Mouse (Mus musculus): ENCODE results near the gene Npb. TPM values are rescaled to one million over a fixed set of nuclear protein-coding genes. Genes with fewer than 3 reads are reported as not detected.

Gene Npb
- total and polyA plus RNA-seq, 3 experiments: not detected

DNA sequence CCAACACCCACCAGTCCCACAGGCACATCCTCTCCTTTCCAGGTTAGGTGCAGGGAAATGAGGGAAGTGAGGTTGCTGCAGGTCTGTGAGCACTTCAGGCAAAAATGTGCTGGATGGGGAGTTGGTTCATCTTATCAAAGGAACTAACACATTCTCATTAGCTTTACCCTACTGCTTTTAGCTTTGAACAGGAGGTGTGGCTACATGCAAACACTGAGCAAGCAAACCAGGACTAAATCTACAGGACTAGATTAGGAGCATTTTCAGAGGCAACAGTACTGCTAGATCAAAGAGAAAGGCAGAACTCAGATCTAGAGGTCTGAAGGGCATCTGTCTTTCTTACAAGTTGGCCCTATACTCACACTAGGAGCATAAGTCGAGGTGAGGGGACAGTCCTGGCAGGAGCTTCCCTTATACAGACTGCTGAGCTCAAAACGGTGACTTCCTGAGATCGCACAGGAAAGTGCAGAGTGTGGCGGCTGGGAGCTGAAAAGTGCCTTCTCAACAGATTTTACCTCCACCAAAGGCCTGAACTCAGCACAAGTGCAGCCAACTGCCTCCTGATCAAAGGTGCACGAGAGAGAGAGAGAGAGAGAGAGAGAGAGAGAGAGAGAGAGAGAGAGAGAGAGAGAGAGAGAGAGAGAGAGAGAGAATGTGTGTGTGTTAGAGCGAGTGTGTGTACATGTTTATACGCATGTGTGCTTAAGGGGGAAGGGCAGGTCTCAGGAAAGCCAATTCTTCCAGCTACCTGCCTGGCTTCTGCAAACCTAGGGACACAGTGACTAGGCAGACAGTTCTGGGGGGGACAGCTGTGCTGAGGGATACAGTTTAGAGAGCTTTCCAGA is 22.8 kb downstream of the Npb start:
- 25% methylated on average over 7 of the region's 7 CpGs for WGBS
- Histone ChIP-seq H3K4me3 (no peak overlapping the region), H3K9ac (ENCODE audit: low read depth, low read length) (0 out of 2 replicates have a peak overlapping the region, but pooled peaks have one; percentile 5), H3K4me1 (ENCODE audit: control insufficient read depth, insufficient read depth, low read length) (peaks cover 22% of the 10 kb centered on the region), H3K27ac (peak overlapping the region; percentile 69), H3K36me3 (ENCODE audit: control insufficient read depth, insufficient read depth, low read length) (no peaks in the 10 kb centered on the region), H3K79me2 (replicated peaks; ENCODE audit: control insufficient read depth, insufficient read depth, low read length) (peaks cover 4% of the 10 kb centered on the region; the same call in 1 of the 2 replicates), H3K27me3 (ENCODE audit: control insufficient read depth, insufficient read depth, low read length) (no peaks in the 10 kb centered on the region)
- TF ChIP-seq POLR2A (IDR thresholded peaks at IDR 0.05; ENCODE audit: insufficient read depth, low read depth, low read length): no peak
- no peak for TF ChIP-seq EP300 (IDR thresholded peaks at IDR 0.05; ENCODE audit: insufficient read depth, low read depth, low read length)
- no peak for TF ChIP-seq CTCF (IDR thresholded peaks at IDR 0.05)
- intact Hi-C loops (cut with DNase I): loop anchor here (5.0 kb wide), 1 partner anchor 41 kb away; the partner anchor contains the start of gene Aspscr1
- no peak for DNase-seq

GRCm38 (mm10) chr11:120631726-120632448 is 23.6 kb downstream of the Npb start:
- TF ChIP-seq CTCF (IDR thresholded peaks at IDR 0.05): no peak
- TF ChIP-seq POLR2A (IDR thresholded peaks at IDR 0.05; ENCODE audit: insufficient read depth, low read depth, low read length): no peak
- no peak for TF ChIP-seq EP300 (IDR thresholded peaks at IDR 0.05; ENCODE audit: insufficient read depth, low read depth, low read length)
- Histone ChIP-seq H3K4me3 (peak overlapping the region; percentile 89), H3K36me3 (ENCODE audit: control insufficient read depth, insufficient read depth, low read length) (no peaks in the 10 kb centered on the region), H3K27me3 (ENCODE audit: control insufficient read depth, insufficient read depth, low read length) (no peaks in the 10 kb centered on the region), H3K27ac (peak overlapping the region; percentile 95), H3K9ac (ENCODE audit: low read depth, low read length) (peak overlapping the region; percentile 85), H3K4me1 (ENCODE audit: control insufficient read depth, insufficient read depth, low read length) (peaks cover 22% of the 10 kb centered on the region), H3K79me2 (replicated peaks; ENCODE audit: control insufficient read depth, insufficient read depth, low read length) (0 out of 2 replicates have a peak, but pooled peaks cover 2% of the 10 kb centered on the region)
- intact Hi-C loops (cut with DNase I): loop anchor here (5.0 kb wide), 1 partner anchor 40 kb away; the partner anchor contains the start of gene Aspscr1
- DNase-seq: peak in 1 of 2 experiments; percentile 2
- WGBS: 63% methylated on average over 4 of the region's 4 CpGs

DNA sequence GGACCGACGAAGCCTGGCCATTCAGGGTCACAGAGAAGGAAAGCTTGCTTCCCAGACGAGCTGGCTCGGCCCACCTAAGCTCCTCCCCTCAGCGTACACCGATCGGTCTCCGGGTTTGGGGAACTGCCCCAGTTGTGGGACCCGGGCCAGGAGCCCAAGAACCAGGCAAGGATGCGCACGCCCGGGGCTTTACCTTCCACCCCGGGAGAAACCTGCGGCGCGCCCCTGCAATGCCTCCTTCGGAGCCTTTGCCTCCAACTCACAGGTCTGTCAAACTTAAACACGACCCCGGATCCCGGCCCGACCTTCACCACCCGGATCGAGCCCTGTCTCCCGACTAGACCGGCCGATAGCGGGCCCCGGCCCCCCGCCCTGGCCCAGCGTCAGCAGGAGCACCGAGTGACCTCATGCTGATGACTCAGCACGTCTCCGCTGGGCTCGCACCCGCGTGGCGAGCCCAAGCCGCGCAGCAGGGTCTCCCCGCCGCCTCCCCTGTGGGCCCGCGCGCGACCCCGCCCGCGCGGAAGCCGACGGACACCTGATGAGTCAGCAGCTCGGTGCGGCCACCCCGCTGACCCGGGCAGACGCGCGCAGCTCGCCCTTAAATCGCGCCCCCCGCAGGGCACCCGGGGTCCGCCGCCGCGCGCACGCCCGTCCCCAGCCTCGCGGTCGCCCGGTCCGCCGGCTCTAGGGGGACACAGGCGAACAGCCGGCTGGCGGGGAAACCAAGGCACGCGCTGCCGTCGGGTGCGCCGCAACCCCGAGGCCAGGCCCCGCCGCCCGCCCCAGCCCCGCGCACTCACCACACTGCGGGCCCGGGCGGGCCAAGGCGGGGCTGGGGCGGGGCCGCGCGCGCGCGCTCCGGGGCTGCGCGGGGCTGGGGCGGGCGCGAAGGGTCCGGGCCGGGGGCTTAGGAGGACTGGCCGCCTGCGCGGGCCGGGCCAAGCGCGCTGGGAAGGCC is 24.6 kb downstream of the Npb start:
- Histone ChIP-seq H3K9ac (ENCODE audit: low read depth, low read length) (peak overlapping the region; percentile 85), H3K27ac (peak overlapping the region; percentile 95), H3K4me1 (ENCODE audit: control insufficient read depth, insufficient read depth, low read length) (peaks cover 22% of the 10 kb centered on the region), H3K36me3 (ENCODE audit: control insufficient read depth, insufficient read depth, low read length) (no peaks in the 10 kb centered on the region), H3K4me3 (peak overlapping the region; percentile 89), H3K27me3 (ENCODE audit: control insufficient read depth, insufficient read depth, low read length) (no peaks in the 10 kb centered on the region), H3K79me2 (replicated peaks; ENCODE audit: control insufficient read depth, insufficient read depth, low read length) (0 out of 2 replicates have a peak, but pooled peaks cover 2% of the 10 kb centered on the region)
- DNase-seq: peak; percentile 81 to 86
- TF ChIP-seq EP300 (IDR thresholded peaks at IDR 0.05; ENCODE audit: insufficient read depth, low read depth, low read length) (no peak), CTCF (IDR thresholded peaks at IDR 0.05) (peak; percentile 30; the same call in 1 of the 2 replicates), POLR2A (IDR thresholded peaks at IDR 0.05; ENCODE audit: insufficient read depth, low read depth, low read length) (no peak)
- under 1% methylated on average over 115 of the region's 116 CpGs for WGBS
- intact Hi-C loops (cut with DNase I): loop anchor here (5.0 kb wide), 1 partner anchor 39 kb away; the partner anchor contains the start of gene Aspscr1

DNA sequence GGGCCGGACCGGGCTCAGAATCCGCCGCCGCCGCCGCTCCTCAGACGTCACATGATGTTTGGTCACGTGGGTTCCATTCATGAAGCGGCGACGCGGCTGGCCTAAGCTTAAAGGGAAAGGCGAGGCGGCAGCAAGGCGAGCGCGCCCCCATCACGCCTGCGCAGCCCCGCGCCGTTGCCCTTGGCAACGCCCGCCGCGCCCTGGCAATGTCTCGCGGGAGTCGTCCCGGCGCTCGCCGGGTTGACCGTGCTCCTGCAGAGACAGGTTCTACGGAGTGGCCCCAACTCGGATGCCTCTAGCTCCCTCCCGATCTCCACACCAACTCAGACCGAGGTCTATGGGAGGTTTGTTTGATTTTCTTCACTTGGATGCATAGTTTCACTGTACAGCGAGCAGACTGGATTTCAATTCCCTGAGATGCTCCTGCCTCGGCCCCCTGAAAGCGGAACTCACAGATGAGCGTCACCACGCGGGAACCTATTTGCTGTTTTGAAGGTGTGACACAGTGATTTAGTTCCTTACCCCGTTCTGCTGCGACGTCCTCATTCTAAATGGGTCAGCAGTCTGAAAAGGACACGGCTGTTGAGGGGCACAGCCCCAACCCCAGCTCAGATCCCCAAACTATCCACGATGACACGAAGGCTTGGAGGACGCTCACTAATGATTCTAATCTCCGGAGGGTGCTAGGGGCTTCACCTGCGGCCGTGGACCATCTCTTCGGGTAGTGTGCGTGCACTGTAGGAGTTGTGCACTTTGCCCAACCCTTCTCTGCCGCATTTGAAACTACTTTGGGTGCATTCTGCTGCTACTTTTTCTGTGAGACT is 25.5 kb downstream of the Npb start, which contains the start of gene Mafg:
Mafg (minus strand) TSS at position 81 of the 824 bp plus-strand sequence.
- Histone ChIP-seq H3K4me1 (ENCODE audit: control insufficient read depth, insufficient read depth, low read length) (peaks cover 22% of the 10 kb centered on the region), H3K36me3 (ENCODE audit: control insufficient read depth, insufficient read depth, low read length) (no peaks in the 10 kb centered on the region), H3K9ac (ENCODE audit: low read depth, low read length) (peak within 1 kb of the TSS; percentile 85), H3K4me3 (peak within 1 kb of the TSS; percentile 89), H3K27me3 (ENCODE audit: control insufficient read depth, insufficient read depth, low read length) (no peaks in the 10 kb centered on the region), H3K27ac (peak within 1 kb of the TSS; percentile 95), H3K79me2 (replicated peaks; ENCODE audit: control insufficient read depth, insufficient read depth, low read length) (0 out of 2 replicates have a peak, but pooled peaks cover 2% of the 10 kb centered on the region)
- intact Hi-C loops (cut with DNase I): loop anchor here (5.0 kb wide), 1 partner anchor 39 kb away; the partner anchor contains the start of gene Aspscr1
- DNase-seq: peak; percentile 93 to 95
- 11% methylated on average over 58 of the region's 58 CpGs for WGBS
- TF ChIP-seq POLR2A (IDR thresholded peaks at IDR 0.05; ENCODE audit: insufficient read depth, low read depth, low read length) (peak; percentile 42; the same call in 1 of the 2 replicates), CTCF (IDR thresholded peaks at IDR 0.05) (no peak)

Data from heart, adult 2 months (tissue).